Mouse (Mus musculus): ENCODE data around the gene Mrgprf.

The Mrgprf gene

GRCm38 (mm10) chr7:145340248-145340904 lies 39.7 kb downstream of the Mrgprf start:
- DNase-seq = no peak

Data from right cerebral cortex, postnatal 4 days (tissue).